Mouse (Mus musculus) frontal cortex, postnatal 25 days (tissue): ENCODE data around the gene Stn1.

Experiments
- DNase-seq, 2 experiments: peaks; one replicate each; pipeline ENCODE4 v3.0.0; 2022; ENCODE audit warnings: low spot score in 2 of 2

The Stn1 gene

GRCm38 (mm10) chr19:47473453-47473852 is 63.9 kb downstream of the Stn1 start:
- no peak for DNase-seq

- DNase-seq = no peak
These were observed 64.4 kb downstream of the Stn1 start for GRCm38 (mm10) chr19:47472881-47473400.

DNA sequence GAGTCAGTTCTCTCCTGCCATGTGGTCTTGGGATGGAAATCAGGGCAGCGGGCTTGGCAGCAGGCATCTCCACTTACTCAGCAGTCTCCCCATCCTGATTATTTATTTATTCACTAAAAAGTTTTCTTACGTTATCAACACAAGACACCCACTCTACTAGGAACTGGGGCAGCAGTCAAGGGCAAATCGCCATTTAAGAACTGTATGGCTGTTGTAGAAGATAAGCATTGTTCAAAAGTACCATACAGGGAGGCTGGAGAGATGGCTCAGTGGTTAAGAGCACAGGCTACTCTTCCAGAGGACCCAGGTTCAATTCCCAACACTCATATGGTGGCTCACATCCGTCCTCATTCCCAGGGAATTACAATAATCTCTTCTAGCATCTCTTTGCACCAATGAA is 65.5 kb downstream of the Stn1 start:
- DNase-seq = no peak

GRCm38 (mm10) chr19:47468750-47469149 is 68.6 kb downstream of the Stn1 start:
- DNase-seq = no peak

DNA sequence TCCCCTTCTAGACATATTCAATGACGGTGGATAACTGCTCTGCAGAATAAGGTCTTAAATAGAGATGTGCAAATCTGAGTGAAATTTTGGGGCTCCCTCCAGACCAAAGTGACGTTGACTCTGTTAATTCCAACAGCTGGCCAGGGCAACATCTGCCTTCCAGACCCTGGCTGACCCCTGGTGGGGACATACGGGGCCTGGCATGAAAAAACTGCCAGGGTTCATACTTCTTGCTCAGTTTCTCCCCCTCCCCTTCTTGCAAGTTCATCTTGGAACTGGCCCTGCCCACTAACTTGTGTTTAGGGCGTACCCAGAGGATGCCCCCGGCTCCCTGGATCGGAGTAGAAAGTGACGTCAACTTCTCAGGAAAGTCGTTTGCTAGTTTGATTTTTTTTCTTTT is 70.5 kb downstream of the Stn1 start:
- DNase-seq = no peak

- DNase-seq = no peak
These were observed 71.8 kb downstream of the Stn1 start for GRCm38 (mm10) chr19:47465467-47465866.

DNA sequence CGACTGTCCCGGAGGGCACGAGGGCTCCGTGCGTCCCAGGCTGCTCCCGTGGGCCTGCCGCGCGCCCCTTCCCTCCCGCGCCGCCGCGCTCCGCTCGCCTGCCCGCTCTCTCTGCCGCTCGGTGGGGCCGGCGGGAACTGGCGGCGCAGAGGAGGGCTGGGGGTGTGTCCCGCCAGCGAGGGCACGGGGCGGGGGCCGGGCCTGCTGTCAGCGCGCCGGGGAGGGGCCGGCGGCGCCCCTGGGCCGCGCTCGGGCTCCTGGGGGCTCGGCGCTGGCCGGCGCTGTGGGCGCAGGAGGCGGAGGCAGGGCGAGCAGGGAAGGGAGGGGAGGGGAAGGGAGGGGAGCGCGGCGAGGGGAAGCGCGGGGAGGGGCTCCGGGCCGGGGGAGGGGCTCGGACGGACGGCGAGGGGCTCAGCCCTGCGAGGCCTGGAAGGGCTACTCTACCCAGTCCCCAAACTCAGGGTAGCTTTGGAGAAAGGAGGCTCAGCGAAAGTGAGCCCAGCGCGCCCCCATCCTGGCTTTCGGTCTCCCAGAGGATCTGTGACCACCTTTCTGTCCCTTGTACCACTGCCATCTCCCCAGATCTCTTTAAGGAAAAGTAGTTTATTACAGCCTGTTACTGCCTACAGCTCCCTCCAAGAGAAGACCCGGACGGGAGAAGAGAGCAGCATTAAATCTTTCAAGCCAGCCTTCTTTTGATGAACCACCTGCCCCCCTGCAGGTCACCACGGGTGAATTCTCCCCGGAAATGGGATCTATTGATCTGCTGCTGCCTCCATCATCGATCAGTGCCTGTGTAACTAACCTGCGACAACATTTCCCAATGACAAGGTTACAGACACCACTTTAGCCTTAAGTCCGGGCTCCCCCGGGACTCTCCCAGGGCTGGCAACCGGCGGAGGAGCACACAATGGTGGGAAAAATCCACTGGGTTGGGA is 72.7 kb downstream of the Stn1 start, which contains the start of gene Sh3pxd2a:
Sh3pxd2a (minus strand) TSS at position 98 of the 938 bp plus-strand sequence.
- no peak for DNase-seq

DNA sequence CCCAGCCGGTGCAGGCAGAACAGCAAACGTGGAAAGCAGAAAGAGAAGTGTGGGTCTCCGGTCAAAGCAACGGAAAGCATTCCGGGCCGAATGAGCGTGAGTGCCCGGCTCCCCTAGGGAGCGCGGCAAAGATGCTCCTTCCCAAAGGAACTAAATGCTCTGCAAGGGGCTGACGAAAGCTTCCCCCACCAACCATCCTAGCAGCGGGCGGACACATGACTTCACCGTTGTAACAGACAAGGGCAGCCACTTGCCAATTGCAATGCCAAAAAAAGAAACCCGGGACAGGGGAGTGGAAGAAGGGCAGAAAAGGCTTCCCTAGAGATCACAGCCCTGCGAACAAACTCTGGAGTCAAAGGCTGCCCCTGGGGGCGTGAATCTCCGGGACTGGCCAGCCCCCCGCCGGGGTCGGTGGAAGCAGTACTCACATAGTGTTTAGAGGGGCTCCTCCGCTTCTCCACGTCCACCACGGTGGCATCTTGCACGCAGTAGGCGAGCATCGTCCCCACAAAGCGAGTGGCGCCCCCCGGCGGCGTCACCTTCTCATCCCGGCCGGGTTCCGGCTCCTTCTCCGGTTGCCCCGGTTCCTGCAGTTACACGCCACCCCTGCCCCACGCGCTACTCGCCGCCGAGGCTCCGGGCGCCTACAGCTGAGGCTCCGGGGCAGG is 73.5 kb downstream of the Stn1 start:
- peak; percentile 55 to 69 for DNase-seq

DNA sequence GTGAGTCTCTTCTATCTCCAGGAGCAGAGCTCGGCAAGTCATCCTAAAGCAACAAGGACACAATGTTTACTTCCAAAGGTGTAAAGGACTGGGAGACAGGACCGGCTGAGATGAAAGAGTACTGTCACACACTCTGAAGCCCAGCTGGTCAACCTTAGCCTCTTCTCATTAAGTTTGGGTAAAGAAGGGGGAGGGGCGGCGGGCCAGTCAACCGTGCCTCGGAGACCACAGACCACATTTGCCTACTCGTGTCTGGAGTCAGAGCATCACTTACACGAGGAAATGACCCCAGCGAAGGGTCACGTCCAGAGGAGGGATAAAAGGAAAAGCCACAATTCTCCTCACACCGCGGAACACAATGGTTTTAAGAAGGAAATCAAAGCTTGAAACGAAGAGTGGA is 74.1 kb downstream of the Stn1 start:
- no peak for DNase-seq

GRCm38 (mm10) chr19:47462725-47463124 is 74.6 kb downstream of the Stn1 start:
- no peak for DNase-seq

GRCm38 (mm10) chr19:47461838-47462237 is 75.5 kb downstream of the Stn1 start:
- no peak for DNase-seq

DNA sequence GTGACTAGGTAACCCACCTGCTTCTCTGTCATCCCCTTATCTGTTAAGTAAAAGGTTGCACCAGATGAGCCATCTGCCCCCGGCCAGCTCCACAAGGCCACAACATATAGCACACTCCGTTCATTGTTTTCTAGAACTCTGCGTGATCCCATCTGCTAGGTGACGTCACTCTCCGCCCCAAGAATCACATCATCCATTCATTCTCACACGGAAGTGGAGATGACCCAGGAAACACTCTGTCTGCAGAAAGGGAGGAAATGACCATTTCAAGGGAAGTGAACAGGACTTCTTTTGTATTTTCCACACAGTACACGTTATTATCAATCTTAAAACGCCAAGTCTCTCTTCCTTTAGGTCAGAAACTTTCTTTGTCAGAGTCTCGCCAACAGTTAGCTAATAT is 75.9 kb downstream of the Stn1 start:
- no peak for DNase-seq

- DNase-seq = no peak
These were observed 77.0 kb downstream of the Stn1 start for GRCm38 (mm10) chr19:47460120-47460960.

- DNase-seq = no peak
These were observed 78.1 kb downstream of the Stn1 start for GRCm38 (mm10) chr19:47459214-47459613.

DNA sequence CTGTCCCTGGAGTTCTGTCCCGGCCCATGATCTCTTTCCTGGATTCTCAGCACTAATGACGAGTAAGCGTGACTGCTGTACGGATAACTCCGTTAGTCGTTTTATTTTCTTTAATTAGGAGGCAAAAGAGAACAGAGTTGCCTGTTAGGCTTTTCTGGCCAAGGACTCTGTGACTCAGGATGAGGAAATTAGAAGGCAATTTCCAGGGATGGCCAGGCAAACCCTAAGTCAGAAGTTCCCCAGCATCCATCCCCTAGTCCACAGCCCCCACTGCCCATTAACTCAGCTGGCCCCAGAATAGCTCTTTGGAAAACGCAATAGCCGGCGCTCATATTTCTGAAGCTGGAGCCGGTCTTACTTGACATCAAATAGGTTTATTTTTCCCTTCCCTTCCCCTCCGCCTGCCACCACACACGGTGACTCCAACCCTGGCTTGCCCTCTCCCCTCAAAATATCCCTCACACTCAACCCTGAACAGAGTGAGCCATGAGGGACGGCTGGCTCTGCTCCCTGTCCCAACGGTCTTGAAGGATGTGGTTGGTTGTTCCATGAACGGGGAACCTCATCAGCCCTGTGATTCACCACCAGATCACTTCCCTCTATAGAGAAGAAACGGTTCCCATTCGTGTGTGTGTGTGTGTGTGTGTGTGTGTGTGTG is 78.7 kb downstream of the Stn1 start:
- no peak for DNase-seq

GRCm38 (mm10) chr19:47457711-47458503 is 79.4 kb downstream of the Stn1 start:
- no peak for DNase-seq

GRCm38 (mm10) chr19:47456021-47456420 is 81.3 kb downstream of the Stn1 start:
- no peak for DNase-seq

- DNase-seq = no peak
These were observed 82.1 kb downstream of the Stn1 start for GRCm38 (mm10) chr19:47455001-47455755.

DNA sequence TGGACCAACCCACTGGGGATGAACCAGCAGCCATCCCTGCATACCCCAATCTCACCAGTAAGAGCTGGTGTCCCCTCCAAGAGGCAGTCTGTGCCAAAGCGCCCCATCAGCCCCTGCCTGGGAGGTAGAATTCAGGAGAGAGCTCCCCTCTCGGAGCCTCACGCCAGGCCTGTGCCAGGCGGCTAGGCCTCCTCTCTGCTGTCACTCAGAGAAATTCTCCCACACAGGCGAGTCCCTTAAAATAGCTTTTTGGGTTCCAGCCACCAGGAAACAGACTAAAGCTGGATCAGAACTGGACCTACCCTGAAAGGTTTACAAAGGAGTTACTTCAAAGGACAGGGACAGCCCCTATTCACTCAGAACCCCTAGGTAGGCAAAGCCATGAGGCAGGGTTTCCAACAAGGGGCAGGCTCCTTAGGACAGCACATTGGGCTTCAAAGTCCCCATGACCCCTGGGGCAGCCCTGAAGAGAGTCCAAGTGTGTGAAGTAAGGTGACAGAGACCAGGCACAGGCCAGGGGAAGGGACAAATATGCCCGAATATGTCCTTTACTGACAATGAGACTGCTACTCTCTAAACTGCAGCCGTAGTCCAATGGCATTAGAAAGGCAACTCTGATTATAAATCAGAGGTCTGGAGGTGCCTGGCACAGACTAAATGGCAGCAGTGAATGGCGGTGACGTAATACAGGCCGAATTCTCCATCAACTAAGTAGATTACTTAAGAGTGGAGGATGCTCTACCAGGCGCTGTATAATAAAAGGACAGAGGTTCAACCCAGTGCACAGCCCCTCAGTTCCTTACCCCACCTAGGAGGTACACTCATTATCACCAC is 82.9 kb downstream of the Stn1 start:
- no peak for DNase-seq
